8 mouse cellular contexts compared by ENCODE assay signal in genomic region chr13:69536021-69536420, GRCm38 (mm10). TPM values are rescaled to one million over a fixed set of nuclear protein-coding genes. Genes with fewer than 3 reads are reported as not detected.
DNase-seq lines count a peak whose midpoint lies in the region; ATAC-seq and TF ChIP-seq lines count a peak whose summit lies in the region.

No protein-coding gene starts in this region.

- H3K9ac ChIP-seq in heart, embryonic 11.5 days (ENCODE audit: low read depth, low read length), result peak overlapping the region; percentile 96
- H3K9ac ChIP-seq in ES-Bruce4 (ENCODE audit: low read depth, poor library complexity, severe bottlenecking), result peak overlapping the region; percentile 98
- H3K9ac ChIP-seq in hindbrain, embryonic 13.5 days, result peak overlapping the region; percentile 95; the same call in 1 of the 2 replicates
- peak overlapping the region; percentile 85 for H3K9ac ChIP-seq in liver, embryonic 16.5 days (ENCODE audit: low read depth, low read length)

- no peaks in the 10 kb centered on the region for H3K36me3 ChIP-seq in heart, embryonic 11.5 days (ENCODE audit: control insufficient read depth, insufficient read depth, low read length)
- H3K36me3 ChIP-seq in ES-Bruce4 (ENCODE audit: control insufficient read depth, insufficient read depth, low read length, poor library complexity, severe bottlenecking), result no peaks in the 10 kb centered on the region
- H3K36me3 ChIP-seq in hindbrain, embryonic 13.5 days, result no peaks in the 10 kb centered on the region
- no peaks in the 10 kb centered on the region for H3K36me3 ChIP-seq in liver, embryonic 16.5 days (ENCODE audit: control insufficient read depth, insufficient read depth)

- H3K9me3 ChIP-seq in heart, embryonic 11.5 days (replicated peaks; ENCODE audit: control insufficient read depth, low read length), result no peaks in the 10 kb centered on the region
- no peaks in the 10 kb centered on the region for H3K9me3 ChIP-seq in ES-Bruce4 (replicated peaks; ENCODE audit: control insufficient read depth, insufficient read depth, low read length, poor library complexity, severe bottlenecking)
- H3K9me3 ChIP-seq in hindbrain, embryonic 13.5 days, result no peaks in the 10 kb centered on the region
- no peaks in the 10 kb centered on the region for H3K9me3 ChIP-seq in liver, embryonic 16.5 days (replicated peaks; ENCODE audit: control insufficient read depth, low read length)

- no peak for TF ChIP-seq EP300 in ES-Bruce4 (IDR thresholded peaks at IDR 0.05; ENCODE audit: insufficient read depth, low read depth, low read length)

- 75% methylated on average over 4 of the region's 4 CpGs for WGBS in heart, embryonic 11.5 days (ENCODE audit: insufficient replicate concordance)
- 78% methylated on average over 4 of the region's 4 CpGs for WGBS in hindbrain, embryonic 13.5 days
- WGBS in liver, embryonic 16.5 days (ENCODE audit: insufficient replicate concordance), result 64% methylated on average over 4 of the region's 4 CpGs

- H3K4me2 ChIP-seq in heart, embryonic 11.5 days, result peak overlapping the region; percentile 77
- peak overlapping the region; percentile 80; the same call in 1 of the 2 replicates for H3K4me2 ChIP-seq in hindbrain, embryonic 13.5 days
- H3K4me2 ChIP-seq in liver, embryonic 16.5 days (ENCODE audit: low read depth, low read length), result peak overlapping the region; percentile 96

- no peaks in the 10 kb centered on the region for H3K27me3 ChIP-seq in heart, embryonic 11.5 days (ENCODE audit: control insufficient read depth, insufficient read depth, low read length)
- no peaks in the 10 kb centered on the region for H3K27me3 ChIP-seq in ES-Bruce4 (ENCODE audit: control insufficient read depth, insufficient read depth, low read length, poor library complexity, severe bottlenecking)
- no peaks in the 10 kb centered on the region for H3K27me3 ChIP-seq in hindbrain, embryonic 13.5 days
- H3K27me3 ChIP-seq in liver, embryonic 16.5 days (ENCODE audit: control insufficient read depth, insufficient read depth, low read depth, low read length), result no peaks in the 10 kb centered on the region

- H3K27ac ChIP-seq in heart, embryonic 11.5 days (ENCODE audit: low read depth, low read length), result 0 out of 2 replicates have a peak overlapping the region, but pooled peaks have one; percentile 97
- H3K27ac ChIP-seq in ES-Bruce4 (ENCODE audit: insufficient read depth, low read length), result 0 out of 2 replicates have a peak overlapping the region, but pooled peaks have one; percentile 72
- no peak overlapping the region for H3K27ac ChIP-seq in hindbrain, embryonic 13.5 days
- H3K27ac ChIP-seq in liver, embryonic 16.5 days (ENCODE audit: low read length), result peak overlapping the region; percentile 88

- no peak for TF ChIP-seq CTCF in ES-Bruce4 (IDR thresholded peaks at IDR 0.05; ENCODE audit: low read depth, low read length)

- DNase-seq in heart, postnatal 25 days (ENCODE audit: low spot score), result no peak
- no peak for DNase-seq in right cerebral cortex, adult 2 months (ENCODE audit: low spot score in 2 of 2)
- no peak for DNase-seq in right cerebral cortex, postnatal 14 days
- DNase-seq in cerebellum, postnatal 10 days, result no peak

- intact Hi-C loops in heart, postnatal 25 days (cut with DNase I), result no loop called here

- H3K4me3 ChIP-seq in heart, embryonic 11.5 days (ENCODE audit: low read depth, low read length), result peak overlapping the region; percentile 93; the same call in 1 of the 2 replicates
- H3K4me3 ChIP-seq in ES-Bruce4 (ENCODE audit: low read depth, low read length), result 0 out of 2 replicates have a peak overlapping the region, but pooled peaks have one; percentile 18
- H3K4me3 ChIP-seq in hindbrain, embryonic 13.5 days, result peak overlapping the region; percentile 94; the same call in 1 of the 2 replicates
- no peak overlapping the region; the same call in 1 of the 2 replicates for H3K4me3 ChIP-seq in liver, embryonic 16.5 days (ENCODE audit: low read depth, low read length)

- TF ChIP-seq POLR2A in ES-Bruce4 (IDR thresholded peaks at IDR 0.05; ENCODE audit: insufficient read depth, low read length), result no peak

- H3K4me1 ChIP-seq in heart, embryonic 11.5 days (ENCODE audit: control insufficient read depth, insufficient read depth, low read length), result peaks cover 41% of the 10 kb centered on the region
- peaks cover 8% of the 10 kb centered on the region for H3K4me1 ChIP-seq in ES-Bruce4 (ENCODE audit: control insufficient read depth, insufficient read depth, low read length)
- H3K4me1 ChIP-seq in hindbrain, embryonic 13.5 days (replicated peaks), result peaks cover 65% of the 10 kb centered on the region
- peaks cover 36% of the 10 kb centered on the region for H3K4me1 ChIP-seq in liver, embryonic 16.5 days (ENCODE audit: control insufficient read depth, low read depth, low read length)

- no peak for ATAC-seq in heart, embryonic 11.5 days (replicated peaks; ENCODE audit: insufficient number of reproducible peaks, low FRiP score, low TSS enrichment)
- ATAC-seq in hindbrain, embryonic 13.5 days (ENCODE audit: low FRiP score), result no peak
- no peak for ATAC-seq in liver, embryonic 16.5 days (ENCODE audit: low read depth)

RNA-seq across cellular contexts. Expression of gene Tent4a, which starts 1.6 kb away (rescaled TPM):
- polyA plus RNA-seq in heart, embryonic 11.5 days (2014; fragmentation: Nextera tagmentation; extraction: Ambion mirVana), result 4.7 and 5.1 TPM in 2 replicates
- total RNA-seq in heart, postnatal 25 days (2021), result 10 to 100 TPM; 12.0 to 12.6 TPM
- 34.8 and 35.8 TPM in 2 replicates for polyA plus RNA-seq in ES-Bruce4 (2011; ENCODE audit: insufficient read depth, insufficient read length, low read depth, missing spikeins)
- polyA plus RNA-seq in hindbrain, embryonic 13.5 days (2015; fragmentation: Nextera tagmentation; extraction: Ambion mirVana), result 6.2 and 6.6 TPM in 2 replicates
- 1.5 and 2.0 TPM in 2 replicates for polyA plus RNA-seq in liver, embryonic 16.5 days (2015; fragmentation: Nextera tagmentation; extraction: Ambion mirVana)

RNA-seq across cellular contexts. Expression of gene Nsun2, which starts 2.5 kb away (rescaled TPM):
- 78.5 and 87.8 TPM in 2 replicates for polyA plus RNA-seq in heart, embryonic 11.5 days (2014; fragmentation: Nextera tagmentation; extraction: Ambion mirVana)
- 10 to 100 TPM; 33.5 to 38.2 TPM for total RNA-seq in heart, postnatal 25 days (2021)
- 197 and 208 TPM in 2 replicates for polyA plus RNA-seq in ES-Bruce4 (2011; ENCODE audit: insufficient read depth, insufficient read length, low read depth, missing spikeins)
- polyA plus RNA-seq in hindbrain, embryonic 13.5 days (2015; fragmentation: Nextera tagmentation; extraction: Ambion mirVana), result 75.2 and 77.6 TPM in 2 replicates
- 71.2 and 77.1 TPM in 2 replicates for polyA plus RNA-seq in liver, embryonic 16.5 days (2015; fragmentation: Nextera tagmentation; extraction: Ambion mirVana)
